Mouse (Mus musculus): ENCODE measurements around the gene Sdk1. TPM values are rescaled to one million over a fixed set of nuclear protein-coding genes. Genes with fewer than 3 reads are reported as not detected.
A peak's percentile ranks its signal among the peaks of the same experiment; 100 is the strongest.

Gene Sdk1
- polyA plus RNA-seq, 1 experiment from 2014 or later, result 0.93 TPM

- 79% methylated on average over 1 of the region's 1 CpGs for WGBS
- no peak overlapping the region for H3K27ac ChIP-seq (ENCODE audit: low read depth, low read length)
- no peak for ATAC-seq (ENCODE audit: low FRiP score)
Measured at GRCm38 (mm10) chr5:141310641-141311040, 69.4 kb downstream of the Sdk1 start.

GRCm38 (mm10) chr5:141311801-141312200 lies 70.5 kb downstream of the Sdk1 start:
- Histone ChIP-seq H3K4me3 (ENCODE audit: low read depth, low read length) (no peak overlapping the region), H3K27ac (ENCODE audit: low read depth, low read length) (no peak overlapping the region), H3K4me2 (no peak overlapping the region), H3K9ac (ENCODE audit: low read length) (no peak overlapping the region), H3K27me3 (ENCODE audit: control insufficient read depth, insufficient read depth, low read length) (no peaks in the 10 kb centered on the region), H3K36me3 (ENCODE audit: control insufficient read depth, insufficient read depth, low read length) (no peaks in the 10 kb centered on the region), H3K9me3 (ENCODE audit: control insufficient read depth, low read length) (no peaks in the 10 kb centered on the region), H3K4me1 (ENCODE audit: control insufficient read depth, insufficient read depth, low read length) (no peaks in the 10 kb centered on the region)
- DNase-seq (ENCODE audit: low spot score, missing footprints) (no peak), ATAC-seq (ENCODE audit: low FRiP score) (no peak)
- 78% methylated on average over 2 of the region's 2 CpGs for WGBS

More at GRCm38 (mm10) chr5:141310641-141311040, 69.4 kb downstream of the Sdk1 start:
- Histone ChIP-seq H3K9me3 (ENCODE audit: control insufficient read depth, low read length) (no peaks in the 10 kb centered on the region), H3K9ac (ENCODE audit: low read length) (no peak overlapping the region), H3K27me3 (ENCODE audit: control insufficient read depth, insufficient read depth, low read length) (no peaks in the 10 kb centered on the region), H3K4me2 (no peak overlapping the region), H3K4me1 (ENCODE audit: control insufficient read depth, insufficient read depth, low read length) (no peaks in the 10 kb centered on the region), H3K36me3 (ENCODE audit: control insufficient read depth, insufficient read depth, low read length) (no peaks in the 10 kb centered on the region), H3K4me3 (ENCODE audit: low read depth, low read length) (no peak overlapping the region)
- no peak for DNase-seq (ENCODE audit: low spot score, missing footprints)

GRCm38 (mm10) chr5:141312305-141312704 lies 71.0 kb downstream of the Sdk1 start:
- Histone ChIP-seq H3K4me2 (no peak overlapping the region), H3K27me3 (ENCODE audit: control insufficient read depth, insufficient read depth, low read length) (no peaks in the 10 kb centered on the region), H3K4me3 (ENCODE audit: low read depth, low read length) (no peak overlapping the region), H3K36me3 (ENCODE audit: control insufficient read depth, insufficient read depth, low read length) (no peaks in the 10 kb centered on the region), H3K9ac (ENCODE audit: low read length) (no peak overlapping the region), H3K4me1 (ENCODE audit: control insufficient read depth, insufficient read depth, low read length) (no peaks in the 10 kb centered on the region), H3K27ac (ENCODE audit: low read depth, low read length) (no peak overlapping the region), H3K9me3 (ENCODE audit: control insufficient read depth, low read length) (no peaks in the 10 kb centered on the region)
- ATAC-seq (ENCODE audit: low FRiP score), result no peak
- DNase-seq (ENCODE audit: low spot score, missing footprints), result no peak
- WGBS, result 87% methylated on average over 4 of the region's 4 CpGs

GRCm38 (mm10) chr5:141317095-141317494 lies 75.8 kb downstream of the Sdk1 start:
- no peak for DNase-seq (ENCODE audit: low spot score, missing footprints)
- Histone ChIP-seq H3K4me1 (ENCODE audit: control insufficient read depth, insufficient read depth, low read length) (no peaks in the 10 kb centered on the region), H3K27me3 (ENCODE audit: control insufficient read depth, insufficient read depth, low read length) (no peaks in the 10 kb centered on the region), H3K4me2 (no peak overlapping the region), H3K36me3 (ENCODE audit: control insufficient read depth, insufficient read depth, low read length) (no peaks in the 10 kb centered on the region), H3K9ac (ENCODE audit: low read length) (no peak overlapping the region), H3K27ac (ENCODE audit: low read depth, low read length) (no peak overlapping the region), H3K9me3 (ENCODE audit: control insufficient read depth, low read length) (no peaks in the 10 kb centered on the region), H3K4me3 (ENCODE audit: low read depth, low read length) (no peak overlapping the region)
- 84% methylated on average over 4 of the region's 4 CpGs for WGBS
- ATAC-seq (ENCODE audit: low FRiP score), result no peak

- Histone ChIP-seq H3K9me3 (ENCODE audit: control insufficient read depth, low read length) (no peaks in the 10 kb centered on the region), H3K4me3 (ENCODE audit: low read depth, low read length) (no peak overlapping the region), H3K27ac (ENCODE audit: low read depth, low read length) (no peak overlapping the region), H3K4me2 (no peak overlapping the region), H3K36me3 (ENCODE audit: control insufficient read depth, insufficient read depth, low read length) (no peaks in the 10 kb centered on the region), H3K27me3 (ENCODE audit: control insufficient read depth, insufficient read depth, low read length) (no peaks in the 10 kb centered on the region), H3K9ac (ENCODE audit: low read length) (no peak overlapping the region), H3K4me1 (ENCODE audit: control insufficient read depth, insufficient read depth, low read length) (no peaks in the 10 kb centered on the region)
- DNase-seq (ENCODE audit: low spot score, missing footprints), result no peak
- 87% methylated on average over 4 of the region's 4 CpGs for WGBS
- ATAC-seq (ENCODE audit: low FRiP score), result no peak
Measured at GRCm38 (mm10) chr5:141324910-141325309, 83.6 kb downstream of the Sdk1 start.

GRCm38 (mm10) chr5:141344376-141344775 lies 103.1 kb downstream of the Sdk1 start:
- Histone ChIP-seq H3K9me3 (ENCODE audit: control insufficient read depth, low read length) (no peaks in the 10 kb centered on the region), H3K27ac (ENCODE audit: low read depth, low read length) (no peak overlapping the region), H3K4me1 (ENCODE audit: control insufficient read depth, insufficient read depth, low read length) (no peaks in the 10 kb centered on the region), H3K9ac (ENCODE audit: low read length) (no peak overlapping the region), H3K4me2 (no peak overlapping the region), H3K36me3 (ENCODE audit: control insufficient read depth, insufficient read depth, low read length) (no peaks in the 10 kb centered on the region), H3K27me3 (ENCODE audit: control insufficient read depth, insufficient read depth, low read length) (no peaks in the 10 kb centered on the region), H3K4me3 (ENCODE audit: low read depth, low read length) (no peak overlapping the region)
- 74% methylated on average over 4 of the region's 4 CpGs for WGBS
- DNase-seq (ENCODE audit: low spot score, missing footprints), result no peak
- no peak for ATAC-seq (ENCODE audit: low FRiP score)

- Histone ChIP-seq H3K4me2 (no peak overlapping the region), H3K4me3 (ENCODE audit: low read depth, low read length) (no peak overlapping the region), H3K9ac (ENCODE audit: low read length) (no peak overlapping the region), H3K36me3 (ENCODE audit: control insufficient read depth, insufficient read depth, low read length) (no peaks in the 10 kb centered on the region), H3K9me3 (ENCODE audit: control insufficient read depth, low read length) (no peaks in the 10 kb centered on the region), H3K27me3 (ENCODE audit: control insufficient read depth, insufficient read depth, low read length) (no peaks in the 10 kb centered on the region), H3K27ac (ENCODE audit: low read depth, low read length) (no peak overlapping the region), H3K4me1 (ENCODE audit: control insufficient read depth, insufficient read depth, low read length) (no peaks in the 10 kb centered on the region)
- DNase-seq (ENCODE audit: low spot score, missing footprints), result peak; percentile 83
- WGBS, result 48% methylated on average over 5 of the region's 5 CpGs
- no peak for ATAC-seq (ENCODE audit: low FRiP score)
Measured at GRCm38 (mm10) chr5:141345476-141345875, 104.2 kb downstream of the Sdk1 start.

GRCm38 (mm10) chr5:141362676-141363075 lies 121.4 kb downstream of the Sdk1 start:
- no peak for DNase-seq (ENCODE audit: low spot score, missing footprints)
- no peak for ATAC-seq (ENCODE audit: low FRiP score)
- H3K27me3 ChIP-seq (ENCODE audit: control insufficient read depth, insufficient read depth, low read length), result no peaks in the 10 kb centered on the region
- H3K27ac ChIP-seq (ENCODE audit: low read depth, low read length), result no peak overlapping the region
- no peak overlapping the region for H3K4me3 ChIP-seq (ENCODE audit: low read depth, low read length)
- no peaks in the 10 kb centered on the region for H3K36me3 ChIP-seq (ENCODE audit: control insufficient read depth, insufficient read depth, low read length)
- H3K4me2 ChIP-seq, result no peak overlapping the region
- no peaks in the 10 kb centered on the region for H3K9me3 ChIP-seq (ENCODE audit: control insufficient read depth, low read length)
- WGBS, result 15% methylated on average over 2 of the region's 2 CpGs
- no peak overlapping the region for H3K9ac ChIP-seq (ENCODE audit: low read length)
- H3K4me1 ChIP-seq (ENCODE audit: control insufficient read depth, insufficient read depth, low read length), result peaks cover 4% of the 10 kb centered on the region; the same call in 1 of the 2 replicates

GRCm38 (mm10) chr5:141363956-141364355 lies 122.7 kb downstream of the Sdk1 start:
- ATAC-seq (ENCODE audit: low FRiP score) (no peak), DNase-seq (ENCODE audit: low spot score, missing footprints) (no peak)
- Histone ChIP-seq H3K36me3 (ENCODE audit: control insufficient read depth, insufficient read depth, low read length) (no peaks in the 10 kb centered on the region), H3K4me3 (ENCODE audit: low read depth, low read length) (no peak overlapping the region), H3K4me1 (ENCODE audit: control insufficient read depth, insufficient read depth, low read length) (peaks cover 4% of the 10 kb centered on the region; the same call in 1 of the 2 replicates), H3K4me2 (no peak overlapping the region), H3K9ac (ENCODE audit: low read length) (no peak overlapping the region), H3K9me3 (ENCODE audit: control insufficient read depth, low read length) (no peaks in the 10 kb centered on the region), H3K27me3 (ENCODE audit: control insufficient read depth, insufficient read depth, low read length) (no peaks in the 10 kb centered on the region), H3K27ac (ENCODE audit: low read depth, low read length) (no peak overlapping the region)
- 93% methylated on average over 3 of the region's 3 CpGs for WGBS

- H3K4me3 ChIP-seq (ENCODE audit: low read depth, low read length), result no peak overlapping the region
- no peaks in the 10 kb centered on the region for H3K9me3 ChIP-seq (ENCODE audit: control insufficient read depth, low read length)
- H3K9ac ChIP-seq (ENCODE audit: low read length), result no peak overlapping the region
- no peaks in the 10 kb centered on the region for H3K36me3 ChIP-seq (ENCODE audit: control insufficient read depth, insufficient read depth, low read length)
- no peak overlapping the region for H3K27ac ChIP-seq (ENCODE audit: low read depth, low read length)
- no peak overlapping the region for H3K4me2 ChIP-seq
- 71% methylated on average over 4 of the region's 4 CpGs for WGBS
- H3K4me1 ChIP-seq (ENCODE audit: control insufficient read depth, insufficient read depth, low read length), result no peaks in the 10 kb centered on the region
- no peak for ATAC-seq (ENCODE audit: low FRiP score)
- no peak for DNase-seq (ENCODE audit: low spot score, missing footprints)
- no peaks in the 10 kb centered on the region for H3K27me3 ChIP-seq (ENCODE audit: control insufficient read depth, insufficient read depth, low read length)
Measured at GRCm38 (mm10) chr5:141368567-141368966, 127.3 kb downstream of the Sdk1 start.
